Comparison of ENCODE assay signal across 8 mouse cellular contexts in the genomic region with DNA sequence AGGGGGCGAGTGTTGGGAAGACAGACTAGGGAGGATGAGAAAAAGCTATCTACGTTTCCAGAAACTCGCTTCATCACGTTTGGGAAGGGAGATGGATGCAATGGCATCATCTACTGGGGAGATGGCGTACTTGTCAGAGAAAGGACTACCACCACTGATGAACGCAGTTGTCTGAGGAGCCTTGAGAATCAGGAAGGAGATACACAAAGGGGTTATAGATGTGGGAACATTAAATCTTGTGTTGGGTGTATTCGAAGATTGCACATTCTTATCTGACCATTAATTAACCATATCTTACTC. TPM values are rescaled to one million over a fixed set of nuclear protein-coding genes. Genes with fewer than 3 reads are reported as not detected.
DNase-seq lines count a peak whose midpoint lies in the region; ATAC-seq lines count a peak whose summit lies in the region.

No protein-coding gene starts in this region.

- peaks cover 11% of the 10 kb centered on the region; the same call in 1 of the 2 replicates for H3K79me2 ChIP-seq in macrophage (ENCODE audit: inconsistent target)

- H3K9ac ChIP-seq in heart, embryonic 15.5 days = peak overlapping the region; percentile 69
- peak overlapping the region; percentile 63 for H3K9ac ChIP-seq in forebrain, embryonic 16.5 days (replicated peaks; ENCODE audit: low read depth, low read length)

- 0 out of 2 replicates have a peak, but pooled peaks cover 3% of the 10 kb centered on the region for H3K4me1 ChIP-seq in heart, embryonic 15.5 days (replicated peaks)
- 0 out of 2 replicates have a peak, but pooled peaks cover 6% of the 10 kb centered on the region for H3K4me1 ChIP-seq in forebrain, embryonic 16.5 days (replicated peaks; ENCODE audit: control insufficient read depth, insufficient read depth, low read length)

- H3K9me3 ChIP-seq in heart, embryonic 15.5 days (replicated peaks) = no peaks in the 10 kb centered on the region
- no peaks in the 10 kb centered on the region for H3K9me3 ChIP-seq in forebrain, embryonic 16.5 days (ENCODE audit: control insufficient read depth, low read length)

- no peak for DNase-seq in heart, adult 11 months
- peak; percentile 17 for DNase-seq in MN1 (ENCODE audit: low spot score)
- DNase-seq in cerebellum, postnatal 10 days = no peak
- DNase-seq in adrenal gland, postnatal 10 days = no peak
- no peak for DNase-seq in left cerebral cortex, postnatal 10 days (ENCODE audit: extremely low spot score in 1 of 2, low spot score in 2 of 2)

- peaks cover 4% of the 10 kb centered on the region; the same call in 1 of the 2 replicates for H3K36me3 ChIP-seq in heart, embryonic 15.5 days
- H3K36me3 ChIP-seq in forebrain, embryonic 16.5 days (ENCODE audit: control insufficient read depth, insufficient read depth) = no peaks in the 10 kb centered on the region
- no peaks in the 10 kb centered on the region for H3K36me3 ChIP-seq in macrophage (ENCODE audit: inconsistent target)

- H3K27me3 ChIP-seq in heart, embryonic 15.5 days = no peaks in the 10 kb centered on the region
- no peaks in the 10 kb centered on the region; the same call in 1 of the 2 replicates for H3K27me3 ChIP-seq in forebrain, embryonic 16.5 days (replicated peaks; ENCODE audit: control insufficient read depth, insufficient read depth, low read length)

- H3K27ac ChIP-seq in heart, embryonic 15.5 days = peak overlapping the region; percentile 70
- peak overlapping the region; percentile 66 for H3K27ac ChIP-seq in forebrain, embryonic 16.5 days (ENCODE audit: low read length)
- H3K27ac ChIP-seq in macrophage = peak overlapping the region; percentile 22

- no peak for ATAC-seq in heart, embryonic 15.5 days (replicated peaks; ENCODE audit: insufficient number of reproducible peaks, insufficient read depth, low FRiP score, low read depth)
- peak; percentile 26; the same call in 1 of the 2 replicates for ATAC-seq in forebrain, embryonic 16.5 days

- 18% methylated on average over 7 of the region's 7 CpGs for WGBS in heart, embryonic 15.5 days
- WGBS in forebrain, embryonic 16.5 days = 20% methylated on average over 7 of the region's 7 CpGs
- 24% methylated on average over 6 of the region's 7 CpGs for WGBS in macrophage (ENCODE audit: missing documents)

- intact Hi-C loops in left cerebral cortex, postnatal 10 days (cut with DNase I) = no loop called here

- peak overlapping the region; percentile 56 for H3K4me2 ChIP-seq in heart, embryonic 15.5 days
- peak overlapping the region; percentile 53 for H3K4me2 ChIP-seq in forebrain, embryonic 16.5 days (ENCODE audit: low read length)

- H3K4me3 ChIP-seq in heart, embryonic 15.5 days = peak overlapping the region; percentile 64
- H3K4me3 ChIP-seq in forebrain, embryonic 16.5 days (replicated peaks; ENCODE audit: low read length) = peak overlapping the region; percentile 66
- H3K4me3 ChIP-seq in macrophage (ENCODE audit: inconsistent target) = peak overlapping the region; percentile 83

RNA-seq across cellular contexts. Expression of gene Armcx5, which starts 0.5 kb away (rescaled TPM):
- polyA plus RNA-seq in heart, embryonic 15.5 days (2015; fragmentation: Nextera tagmentation; extraction: Ambion mirVana) = 7.9 and 9.0 TPM in 2 replicates
- polyA plus RNA-seq in forebrain, embryonic 16.5 days (2015; fragmentation: Nextera tagmentation; extraction: Ambion mirVana) = 11.5 and 13.8 TPM in 2 replicates
- 10 to 100 TPM in 24 of 26 experiments, 1 to 10 TPM in 2; 7.6 to 46.3 (median 28.9) TPM for total RNA-seq in macrophage (2018; cell fraction: chromatin; rRNA removed)
- 1 to 10 TPM; 3.6 to 6.7 (median 4.8) TPM for total RNA-seq in macrophage (2018; cell fraction: cytosol; rRNA removed)
- 10 to 100 TPM in 19 of 26 experiments, 1 to 10 TPM in 7; 6.5 to 31.6 (median 17.2) TPM for total RNA-seq in macrophage (2018; cell fraction: nucleus; rRNA removed)
- polyA plus RNA-seq in macrophage (2018) = 3.9 to 6.2 TPM (median 5.5 TPM) in 3 replicates
- total RNA-seq in adrenal gland, postnatal 10 days (2021) = 10 to 100 TPM in 1 of 2 experiments, 1 to 10 TPM in 1; 9.0 to 13.9 TPM
- total RNA-seq in left cerebral cortex, postnatal 10 days (2021) = 10 to 100 TPM; 31.5 to 33.7 TPM

RNA-seq across cellular contexts. Expression of gene Gprasp1, which starts 0.5 kb away (rescaled TPM):
- polyA plus RNA-seq in heart, embryonic 15.5 days (2015; fragmentation: Nextera tagmentation; extraction: Ambion mirVana) = 26.1 and 35.1 TPM in 2 replicates
- 139 and 173 TPM in 2 replicates for polyA plus RNA-seq in forebrain, embryonic 16.5 days (2015; fragmentation: Nextera tagmentation; extraction: Ambion mirVana)
- 10 to 100 TPM; 16.3 to 67.6 (median 49.0) TPM for total RNA-seq in macrophage (2018; cell fraction: chromatin; rRNA removed)
- total RNA-seq in macrophage (2018; cell fraction: cytosol; rRNA removed) = 10 to 100 TPM; 14.0 to 24.2 (median 17.8) TPM
- total RNA-seq in macrophage (2018; cell fraction: nucleus; rRNA removed) = 10 to 100 TPM; 15.4 to 62.7 (median 39.4) TPM
- polyA plus RNA-seq in macrophage (2018) = 11.8 to 14.5 TPM (median 13.1 TPM) in 3 replicates
- total RNA-seq in adrenal gland, postnatal 10 days (2021) = 10 to 100 TPM; 42.7 to 57.9 TPM
- total RNA-seq in left cerebral cortex, postnatal 10 days (2021) = 100 to 1,000 TPM; 352 to 384 TPM

RNA-seq across cellular contexts. Expression of gene Tmsb15a, which starts 17.9 kb away (rescaled TPM):
- 0.74 TPM in 1 of 2 replicates, not detected in the other for polyA plus RNA-seq in heart, embryonic 15.5 days (2015; fragmentation: Nextera tagmentation; extraction: Ambion mirVana)
- polyA plus RNA-seq in forebrain, embryonic 16.5 days (2015; fragmentation: Nextera tagmentation; extraction: Ambion mirVana) = not detected in 2 replicates
- not detected for total RNA-seq in macrophage (2018; cell fraction: chromatin; rRNA removed)
- not detected for total RNA-seq in macrophage (2018; cell fraction: cytosol; rRNA removed)
- not detected for total RNA-seq in macrophage (2018; cell fraction: nucleus; rRNA removed)
- not detected in 3 replicates for polyA plus RNA-seq in macrophage (2018)
- total RNA-seq in adrenal gland, postnatal 10 days (2021) = not detected
- total RNA-seq in left cerebral cortex, postnatal 10 days (2021) = not detected

RNA-seq across cellular contexts. Expression of gene Tcp11x2, which starts 49.4 kb away (rescaled TPM):
- not detected in 2 replicates for polyA plus RNA-seq in heart, embryonic 15.5 days (2015; fragmentation: Nextera tagmentation; extraction: Ambion mirVana)
- polyA plus RNA-seq in forebrain, embryonic 16.5 days (2015; fragmentation: Nextera tagmentation; extraction: Ambion mirVana) = not detected in 2 replicates
- not detected for total RNA-seq in macrophage (2018; cell fraction: chromatin; rRNA removed)
- under 1 TPM in 1 of 26 experiments, not detected in 25; 0.11 TPM for total RNA-seq in macrophage (2018; cell fraction: cytosol; rRNA removed)
- total RNA-seq in macrophage (2018; cell fraction: nucleus; rRNA removed) = not detected
- not detected in 3 replicates for polyA plus RNA-seq in macrophage (2018)
- not detected for total RNA-seq in adrenal gland, postnatal 10 days (2021)
- not detected for total RNA-seq in left cerebral cortex, postnatal 10 days (2021)

RNA-seq across cellular contexts. Expression of gene Bhlhb9, which starts 54.4 kb away (rescaled TPM):
- 62.3 and 62.8 TPM in 2 replicates for polyA plus RNA-seq in heart, embryonic 15.5 days (2015; fragmentation: Nextera tagmentation; extraction: Ambion mirVana)
- 106 and 110 TPM in 2 replicates for polyA plus RNA-seq in forebrain, embryonic 16.5 days (2015; fragmentation: Nextera tagmentation; extraction: Ambion mirVana)
- 1 to 10 TPM in 3 of 26 experiments, under 1 TPM in 10, not detected in 13; 0.16 to 2.1 (median 0.45) TPM for total RNA-seq in macrophage (2018; cell fraction: chromatin; rRNA removed)
- 1 to 10 TPM in 11 of 26 experiments, under 1 TPM in 15; 0.20 to 1.7 (median 0.70) TPM for total RNA-seq in macrophage (2018; cell fraction: cytosol; rRNA removed)
- total RNA-seq in macrophage (2018; cell fraction: nucleus; rRNA removed) = 1 to 10 TPM in 6 of 26 experiments, under 1 TPM in 15, not detected in 5; 0.21 to 2.3 (median 0.56) TPM
- 0.52 to 2.9 TPM (median 1.8 TPM) in 3 replicates for polyA plus RNA-seq in macrophage (2018)
- 10 to 100 TPM; 25.1 to 33.5 TPM for total RNA-seq in adrenal gland, postnatal 10 days (2021)
- 10 to 100 TPM; 79.2 to 81.4 TPM for total RNA-seq in left cerebral cortex, postnatal 10 days (2021)
